Mouse (Mus musculus): ENCODE results near the gene Tmem150b. TPM values are rescaled to one million over a fixed set of nuclear protein-coding genes. Genes with fewer than 3 reads are reported as not detected.
A peak's percentile ranks its signal among the peaks of the same experiment; 100 is the strongest.

Tmem150b gene
- total and polyA plus RNA-seq, 3 experiments = 0.16 TPM; not detected in 2

- Histone ChIP-seq H3K4me1 (ENCODE audit: control insufficient read depth, insufficient read depth, low read length) (no peaks in the 10 kb centered on the region), H3K36me3 (ENCODE audit: control insufficient read depth, insufficient read depth, low read length) (no peaks in the 10 kb centered on the region), H3K27me3 (ENCODE audit: control insufficient read depth, insufficient read depth, low read length) (no peaks in the 10 kb centered on the region; the same call in 1 of the 2 replicates), H3K9ac (ENCODE audit: low read depth, low read length) (no peak overlapping the region), H3K79me2 (replicated peaks; ENCODE audit: control insufficient read depth, insufficient read depth, low read length) (no peaks in the 10 kb centered on the region), H3K4me3 (no peak overlapping the region), H3K27ac (no peak overlapping the region)
- TF ChIP-seq POLR2A (IDR thresholded peaks at IDR 0.05; ENCODE audit: insufficient read depth, low read depth, low read length) (no peak), EP300 (IDR thresholded peaks at IDR 0.05; ENCODE audit: insufficient read depth, low read depth, low read length) (no peak), CTCF (IDR thresholded peaks at IDR 0.05) (no peak)
- no peak for DNase-seq
- intact Hi-C loops (cut with DNase I) = no loop called here
- 51% methylated on average over 3 of the region's 3 CpGs for WGBS
These were observed 690 bp downstream of the Tmem150b start for GRCm38 (mm10) chr7:4724359-4724758.

GRCm38 (mm10) chr7:4723508-4723907, 1.5 kb downstream of the Tmem150b start:
- no peaks in the 10 kb centered on the region; the same call in 1 of the 2 replicates for H3K27me3 ChIP-seq (ENCODE audit: control insufficient read depth, insufficient read depth, low read length)
- H3K4me3 ChIP-seq = no peak overlapping the region
- H3K4me1 ChIP-seq (ENCODE audit: control insufficient read depth, insufficient read depth, low read length) = no peaks in the 10 kb centered on the region
- intact Hi-C loops (cut with DNase I) = no loop called here
- no peak for TF ChIP-seq CTCF (IDR thresholded peaks at IDR 0.05)
- no peak for TF ChIP-seq EP300 (IDR thresholded peaks at IDR 0.05; ENCODE audit: insufficient read depth, low read depth, low read length)
- TF ChIP-seq POLR2A (IDR thresholded peaks at IDR 0.05; ENCODE audit: insufficient read depth, low read depth, low read length) = no peak
- no peak overlapping the region; the same call in 1 of the 2 replicates for H3K9ac ChIP-seq (ENCODE audit: low read depth, low read length)
- H3K27ac ChIP-seq = no peak overlapping the region
- DNase-seq = no peak
- 33% methylated on average over 12 of the region's 12 CpGs for WGBS
- no peaks in the 10 kb centered on the region for H3K79me2 ChIP-seq (replicated peaks; ENCODE audit: control insufficient read depth, insufficient read depth, low read length)
- no peaks in the 10 kb centered on the region for H3K36me3 ChIP-seq (ENCODE audit: control insufficient read depth, insufficient read depth, low read length)

GRCm38 (mm10) chr7:4719276-4719675, 5.8 kb downstream of the Tmem150b start:
- no peak overlapping the region for H3K27ac ChIP-seq
- TF ChIP-seq EP300 (IDR thresholded peaks at IDR 0.05; ENCODE audit: insufficient read depth, low read depth, low read length) (no peak), CTCF (IDR thresholded peaks at IDR 0.05) (no peak), POLR2A (IDR thresholded peaks at IDR 0.05; ENCODE audit: insufficient read depth, low read depth, low read length) (no peak)
- 78% methylated on average over 3 of the region's 3 CpGs for WGBS
- no peak overlapping the region for H3K4me3 ChIP-seq
- intact Hi-C loops (cut with DNase I) = no loop called here
- H3K4me1 ChIP-seq (ENCODE audit: control insufficient read depth, insufficient read depth, low read length) = no peaks in the 10 kb centered on the region
- no peak for DNase-seq
- no peaks in the 10 kb centered on the region for H3K79me2 ChIP-seq (replicated peaks; ENCODE audit: control insufficient read depth, insufficient read depth, low read length)
- H3K36me3 ChIP-seq (ENCODE audit: control insufficient read depth, insufficient read depth, low read length) = no peaks in the 10 kb centered on the region
- H3K9ac ChIP-seq (ENCODE audit: low read depth, low read length) = no peak overlapping the region
- no peaks in the 10 kb centered on the region for H3K27me3 ChIP-seq (ENCODE audit: control insufficient read depth, insufficient read depth, low read length)

GRCm38 (mm10) chr7:4716955-4717354, 8.1 kb downstream of the Tmem150b start:
- TF ChIP-seq EP300 (IDR thresholded peaks at IDR 0.05; ENCODE audit: insufficient read depth, low read depth, low read length) (no peak), POLR2A (IDR thresholded peaks at IDR 0.05; ENCODE audit: insufficient read depth, low read depth, low read length) (no peak), CTCF (IDR thresholded peaks at IDR 0.05) (no peak)
- H3K27me3 ChIP-seq (ENCODE audit: control insufficient read depth, insufficient read depth, low read length) = no peaks in the 10 kb centered on the region
- no peak overlapping the region for H3K4me3 ChIP-seq
- H3K27ac ChIP-seq = no peak overlapping the region
- no peaks in the 10 kb centered on the region for H3K4me1 ChIP-seq (ENCODE audit: control insufficient read depth, insufficient read depth, low read length)
- no peaks in the 10 kb centered on the region for H3K79me2 ChIP-seq (replicated peaks; ENCODE audit: control insufficient read depth, insufficient read depth, low read length)
- no peak overlapping the region for H3K9ac ChIP-seq (ENCODE audit: low read depth, low read length)
- WGBS = 56% methylated on average over 6 of the region's 6 CpGs
- no peaks in the 10 kb centered on the region for H3K36me3 ChIP-seq (ENCODE audit: control insufficient read depth, insufficient read depth, low read length)
- DNase-seq = no peak
- intact Hi-C loops (cut with DNase I) = no loop called here

GRCm38 (mm10) chr7:4712594-4712993, 12.5 kb downstream of the Tmem150b start:
- WGBS = 69% methylated on average over 3 of the region's 3 CpGs
- peak; percentile 15; the same call in 1 of the 2 replicates for TF ChIP-seq CTCF (IDR thresholded peaks at IDR 0.05)
- no peak for TF ChIP-seq POLR2A (IDR thresholded peaks at IDR 0.05; ENCODE audit: insufficient read depth, low read depth, low read length)

GRCm38 (mm10) chr7:4705098-4705497, 20.0 kb downstream of the Tmem150b start:
- Histone ChIP-seq H3K79me2 (replicated peaks; ENCODE audit: control insufficient read depth, insufficient read depth, low read length) (no peaks in the 10 kb centered on the region), H3K36me3 (ENCODE audit: control insufficient read depth, insufficient read depth, low read length) (no peaks in the 10 kb centered on the region), H3K27me3 (ENCODE audit: control insufficient read depth, insufficient read depth, low read length) (no peaks in the 10 kb centered on the region), H3K4me1 (ENCODE audit: control insufficient read depth, insufficient read depth, low read length) (no peaks in the 10 kb centered on the region), H3K4me3 (no peak overlapping the region), H3K27ac (no peak overlapping the region), H3K9ac (ENCODE audit: low read depth, low read length) (no peak overlapping the region)
- DNase-seq = peak; percentile 21 to 38
- TF ChIP-seq EP300 (IDR thresholded peaks at IDR 0.05; ENCODE audit: insufficient read depth, low read depth, low read length) (no peak), CTCF (IDR thresholded peaks at IDR 0.05) (peak; percentile 71)
- intact Hi-C loops (cut with DNase I) = no loop called here
- 50% methylated on average over 18 of the region's 18 CpGs for WGBS

More at GRCm38 (mm10) chr7:4712594-4712993, 12.5 kb downstream of the Tmem150b start:
- Histone ChIP-seq H3K4me3 (no peak overlapping the region), H3K79me2 (replicated peaks; ENCODE audit: control insufficient read depth, insufficient read depth, low read length) (no peaks in the 10 kb centered on the region), H3K27me3 (ENCODE audit: control insufficient read depth, insufficient read depth, low read length) (no peaks in the 10 kb centered on the region), H3K27ac (no peak overlapping the region), H3K9ac (ENCODE audit: low read depth, low read length) (no peak overlapping the region), H3K36me3 (ENCODE audit: control insufficient read depth, insufficient read depth, low read length) (no peaks in the 10 kb centered on the region), H3K4me1 (ENCODE audit: control insufficient read depth, insufficient read depth, low read length) (no peaks in the 10 kb centered on the region)
- DNase-seq = no peak
- intact Hi-C loops (cut with DNase I) = no loop called here

Data from heart, adult 2 months (tissue).